11 mouse cellular contexts compared by ENCODE assay signal in the genomic region with DNA sequence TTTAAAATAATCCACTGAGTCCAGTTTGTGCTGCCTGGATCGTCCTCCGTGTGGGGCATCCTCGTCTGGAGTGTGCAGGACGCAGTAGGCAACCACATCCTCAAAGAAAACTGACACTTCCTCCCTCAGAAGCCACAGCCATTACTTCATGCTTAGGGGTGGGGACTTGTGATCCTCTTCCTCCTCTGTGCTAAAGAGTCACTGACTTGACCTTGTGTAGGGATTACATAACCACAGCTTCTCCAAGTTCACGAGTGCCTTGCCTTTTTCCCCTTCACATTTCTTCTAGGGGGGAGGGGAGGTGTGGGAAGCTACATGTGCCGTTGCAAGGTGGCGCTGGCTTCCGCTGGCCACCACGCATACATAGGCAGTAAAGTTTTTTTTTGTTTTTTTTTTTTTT. TPM values are rescaled to one million over a fixed set of nuclear protein-coding genes. Genes with fewer than 3 reads are reported as not detected.
DNase-seq lines count a peak whose midpoint lies in the region; ATAC-seq and TF ChIP-seq lines count a peak whose summit lies in the region.
"Had no signal": no experiment of that assay in that cellular context is flagged by ENCODE, and none has a peak within 500 bp of the region (broad histone marks: within the 10 kb centered on the region; RNA-seq: fewer than 3 reads in every experiment).

No protein-coding gene starts in this region.

- H3K27ac ChIP-seq in layer of hippocampus, adult 2 months = no peak overlapping the region
- H3K27ac ChIP-seq in liver, embryonic 16.5 days (ENCODE audit: low read length) = no peak overlapping the region
- H3K27ac ChIP-seq in hindbrain, embryonic 13.5 days = no peak overlapping the region

- 23% methylated on average over 9 of the region's 9 CpGs for WGBS in liver, embryonic 16.5 days (ENCODE audit: insufficient replicate concordance)
- WGBS in hindbrain, embryonic 13.5 days = 94% methylated on average over 9 of the region's 9 CpGs

- H3K36me3 ChIP-seq in liver, embryonic 16.5 days (ENCODE audit: control insufficient read depth, insufficient read depth) = no peaks in the 10 kb centered on the region
- no peaks in the 10 kb centered on the region for H3K36me3 ChIP-seq in hindbrain, embryonic 13.5 days
- H3K36me3 ChIP-seq: G1E had no signal

- peak; percentile 23 for DNase-seq in layer of hippocampus, adult 11-12 months (ENCODE audit: low spot score)
- no peak for DNase-seq in layer of hippocampus, adult 2 months (ENCODE audit: low spot score in 2 of 2)
- peak; percentile 37 for DNase-seq in R1 (ENCODE audit: low read depth, low spot score)
- DNase-seq in skeletal muscle tissue, adult 2 months (ENCODE audit: low read depth, low spot score) = peak; percentile 68
- no peak for DNase-seq in testis, postnatal 14 days (ENCODE audit: low spot score)
- no peak for DNase-seq in gastrocnemius, adult 18-20 months (ENCODE audit: low spot score)
- DNase-seq: gastrocnemius, postnatal 25 days had no signal

- H3K4me1 ChIP-seq in liver, embryonic 16.5 days (ENCODE audit: control insufficient read depth, low read depth, low read length) = no peaks in the 10 kb centered on the region
- H3K4me1 ChIP-seq in hindbrain, embryonic 13.5 days (replicated peaks) = no peaks in the 10 kb centered on the region

- no peaks in the 10 kb centered on the region for H3K27me3 ChIP-seq in liver, embryonic 16.5 days (ENCODE audit: control insufficient read depth, insufficient read depth, low read depth, low read length)
- no peaks in the 10 kb centered on the region for H3K27me3 ChIP-seq in hindbrain, embryonic 13.5 days

- H3K4me3 ChIP-seq in layer of hippocampus, adult 2 months = no peak overlapping the region
- H3K4me3 ChIP-seq in liver, embryonic 16.5 days (ENCODE audit: low read depth, low read length) = no peak overlapping the region
- H3K4me3 ChIP-seq in hindbrain, embryonic 13.5 days = no peak overlapping the region
- H3K4me3 ChIP-seq: myocyte had no signal

- TF ChIP-seq CTCF in layer of hippocampus, adult 2 months (conservative IDR thresholded peaks at IDR 0.05) = no peak

- no peak overlapping the region for H3K9ac ChIP-seq in liver, embryonic 16.5 days (ENCODE audit: low read depth, low read length)
- no peak overlapping the region for H3K9ac ChIP-seq in hindbrain, embryonic 13.5 days

- peak; percentile 76 for ATAC-seq in liver, embryonic 16.5 days (ENCODE audit: low read depth)
- ATAC-seq in hindbrain, embryonic 13.5 days (ENCODE audit: low FRiP score) = no peak

- H3K9me3 ChIP-seq in liver, embryonic 16.5 days (replicated peaks; ENCODE audit: control insufficient read depth, low read length) = no peaks in the 10 kb centered on the region
- no peaks in the 10 kb centered on the region for H3K9me3 ChIP-seq in hindbrain, embryonic 13.5 days
- H3K9me3 ChIP-seq: G1E had no signal

- no peak overlapping the region for H3K4me2 ChIP-seq in liver, embryonic 16.5 days (ENCODE audit: low read depth, low read length)
- H3K4me2 ChIP-seq in hindbrain, embryonic 13.5 days = no peak overlapping the region

RNA-seq across cellular contexts. Expression of a gene that starts 35.7 kb away (rescaled TPM):
- total RNA-seq in layer of hippocampus, adult 2 months (2021) = 10 to 100 TPM; 34.2 to 37.6 TPM
- polyA plus RNA-seq in liver, embryonic 16.5 days (2015; fragmentation: Nextera tagmentation; extraction: Ambion mirVana) = 40.6 and 41.7 TPM in 2 replicates
- 113 TPM in 2 replicates for polyA plus RNA-seq in hindbrain, embryonic 13.5 days (2015; fragmentation: Nextera tagmentation; extraction: Ambion mirVana)
- total RNA-seq in gastrocnemius, adult 18-20 months (2021) = 10 to 100 TPM; 24.3 to 27.2 TPM

Comparison
In these comparisons a context has a peak if more than half of its experiments do, and no peak if none do; other contexts are left out.
1. DNase-seq: peak in layer of hippocampus, adult 11-12 months (single experiment), R1 (single experiment) and skeletal muscle tissue, adult 2 months (single experiment); none in layer of hippocampus, adult 2 months (0 of 2), testis, postnatal 14 days (single experiment) and gastrocnemius, adult 18-20 months (single experiment).